Mouse (Mus musculus) liver, embryonic 14.5 days (tissue): ENCODE measurements around the gene Fubp3. TPM values are rescaled to one million over a fixed set of nuclear protein-coding genes. Genes with fewer than 3 reads are reported as not detected.

Source experiments
- ATAC-seq: fragments of 200-750 bp; cut with Nextera tagmentation; 2 replicates; pipeline ENCODE4 v1.8.0; 2017; ENCODE audit warnings: moderate number of reproducible peaks, mild to moderate bottlenecking, moderate library complexity; ENCODE audit not compliant: insufficient read depth
- DNase-seq, 3 experiments: peaks; one replicate each; pipeline ENCODE4 v3.0.0-alpha.2; 2012 to 2013; ENCODE audit warnings: low read depth in 3 of 3, low spot score in 3 of 3
- H3K27ac ChIP-seq: fragments of 300-500 bp; sonication (generic); 2 replicates; pipeline ENCODE4 v1.5.1; 2014; ENCODE audit warnings: moderate library complexity, mild to moderate bottlenecking, control low read depth, inconsistent platforms
- H3K27me3 ChIP-seq: fragments of 300-500 bp; sonication (generic); 2 replicates; pipeline ENCODE4 v1.6.1; 2014; ENCODE audit warnings: mild to moderate bottlenecking, low read length, moderate library complexity; ENCODE audit not compliant: control insufficient read depth, insufficient read depth
- H3K36me3 ChIP-seq: fragments of 300-500 bp; sonication (generic); replicated peaks from 2 replicates; pipeline ENCODE4 v1.6.1; 2014; ENCODE audit warnings: low read depth; ENCODE audit not compliant: control insufficient read depth, insufficient read depth
- H3K4me1 ChIP-seq, 2 experiments: fragments of 200-500 bp in 1 of 2; fragments of 300-500 bp in 1 of 2; sonication (generic) in 1 of 2; replicated peaks; 2 replicates each; pipeline ENCODE4 v1.6.1; 2012 to 2014; ENCODE audit warnings: antibody characterized with exemption in 1 of 2, inconsistent platforms in 1 of 2, low read length in 1 of 2; ENCODE audit not compliant: control insufficient read depth in 2 of 2, insufficient read depth in 2 of 2
- H3K4me2 ChIP-seq: fragments of 300-500 bp; sonication (generic); 2 replicates; pipeline ENCODE4 v1.6.1; 2014; ENCODE audit warnings: low read depth, mild to moderate bottlenecking, control low read depth, moderate library complexity
- H3K4me3 ChIP-seq, 2 experiments: fragments of 200-500 bp in 1 of 2; fragments of 300-500 bp in 1 of 2; sonication (generic) in 1 of 2; 2 replicates each; pipeline ENCODE4 v1.5.1; 2012 to 2014; ENCODE audit warnings: low read depth in 2 of 2, low read length in 2 of 2, mild to moderate bottlenecking in 2 of 2, control low read depth in 1 of 2, inconsistent platforms in 1 of 2, moderate library complexity in 1 of 2; ENCODE audit not compliant: insufficient read depth in 1 of 2
- H3K9ac ChIP-seq: fragments of 300-500 bp; sonication (generic); replicated peaks from 2 replicates; pipeline ENCODE4 v1.6.1; 2014; ENCODE audit warnings: mild to moderate bottlenecking, control low read depth, moderate library complexity
- H3K9me3 ChIP-seq: fragments of 300-500 bp; sonication (generic); 2 replicates; pipeline ENCODE4 v1.6.1; 2016; ENCODE audit warnings: low read length, mixed read lengths; ENCODE audit not compliant: control insufficient read depth
- CTCF ChIP-seq: IDR thresholded peaks from 2 replicates; pipeline ENCODE4 v1.5.1; 2016; ENCODE audit warnings: antibody characterized with exemption, low read depth, control low read depth
- EP300 ChIP-seq: IDR thresholded peaks from 2 replicates; pipeline ENCODE4 v1.6.1; 2016; ENCODE audit warnings: antibody characterized with exemption, low read depth
- WGBS: fragments of 180-500 bp; shearing (Covaris S2); extraction: QIAGEN DNeasy Blood & Tissue Kit; methylation state at CpG from one replicate; pipeline ENCODE4 v1.1.7; 2014; ENCODE audit not compliant: insufficient replicate concordance; 5-methylcytosine and 5-hydroxymethylcytosine counted together
- polyA plus RNA-seq, 2 experiments: library from polyadenylated mRNA; depleted of rRNA in 1 of 2; stranded (reverse) in 1 of 2; unstranded in 1 of 2; fragments of >200 nt; fragmentation: Nextera tagmentation in 1 of 2; extraction: Ambion mirVana in 1 of 2; gene quantifications; 2 replicates each; pipeline versions ENCODE4 v1.2.1 to v1.2.3; 2012 to 2014

Gene Fubp3
- polyA plus RNA-seq, 2 experiments, result 14.0 to 19.0 TPM

- ATAC-seq (no peak), DNase-seq (no peak)
- Histone ChIP-seq H3K4me2 (no peak overlapping the region), H3K4me3 (no peak overlapping the region), H3K9ac (no peak overlapping the region), H3K9me3 (no peaks in the 10 kb centered on the region), H3K27me3 (peaks cover 93% of the 10 kb centered on the region), H3K4me1 (no peaks in the 10 kb centered on the region), H3K36me3 (no peaks in the 10 kb centered on the region), H3K27ac (no peak overlapping the region)
- TF ChIP-seq EP300, result no peak
- TF ChIP-seq CTCF, result no peak
- WGBS, result 1% methylated on average over 35 of the region's 35 CpGs
Measured at GRCm38 (mm10) chr2:31636742-31637141, 64.3 kb downstream of the Fubp3 start.

GRCm38 (mm10) chr2:31637311-31637710, 64.9 kb downstream of the Fubp3 start:
- Histone ChIP-seq H3K27ac (no peak overlapping the region), H3K9ac (no peak overlapping the region), H3K4me3 (no peak overlapping the region), H3K36me3 (no peaks in the 10 kb centered on the region), H3K4me2 (no peak overlapping the region), H3K9me3 (no peaks in the 10 kb centered on the region), H3K27me3 (peaks cover 99% of the 10 kb centered on the region), H3K4me1 (no peaks in the 10 kb centered on the region)
- DNase-seq, result no peak
- TF ChIP-seq CTCF, result no peak
- no peak for TF ChIP-seq EP300
- no peak for ATAC-seq
- 3% methylated on average over 12 of the region's 12 CpGs for WGBS

- no peak for DNase-seq
- no peak for TF ChIP-seq EP300
- peak; percentile 50 for TF ChIP-seq CTCF
- no peaks in the 10 kb centered on the region for H3K9me3 ChIP-seq
- H3K4me1 ChIP-seq, result no peaks in the 10 kb centered on the region
- no peak for ATAC-seq
- no peak overlapping the region for H3K4me3 ChIP-seq
- no peak overlapping the region for H3K27ac ChIP-seq
- peaks cover 100% of the 10 kb centered on the region for H3K27me3 ChIP-seq
- H3K9ac ChIP-seq, result no peak overlapping the region
- WGBS, result under 1% methylated on average over 22 of the region's 22 CpGs
- H3K36me3 ChIP-seq, result no peaks in the 10 kb centered on the region
- no peak overlapping the region for H3K4me2 ChIP-seq
Measured at GRCm38 (mm10) chr2:31637807-31638206, 65.4 kb downstream of the Fubp3 start.

- WGBS, result 5% methylated on average over 33 of the region's 34 CpGs
- Histone ChIP-seq H3K27me3 (peaks cover 100% of the 10 kb centered on the region), H3K27ac (no peak overlapping the region), H3K9ac (no peak overlapping the region), H3K36me3 (no peaks in the 10 kb centered on the region), H3K9me3 (no peaks in the 10 kb centered on the region), H3K4me3 (no peak overlapping the region), H3K4me2 (no peak overlapping the region), H3K4me1 (no peaks in the 10 kb centered on the region)
- TF ChIP-seq EP300 (no peak), CTCF (no peak)
- no peak for DNase-seq
- ATAC-seq, result no peak
Measured at GRCm38 (mm10) chr2:31638581-31639465, 66.4 kb downstream of the Fubp3 start.

GRCm38 (mm10) chr2:31639466-31639760, 67.0 kb downstream of the Fubp3 start:
- H3K4me3 ChIP-seq, result no peak overlapping the region
- no peak overlapping the region for H3K27ac ChIP-seq
- no peaks in the 10 kb centered on the region for H3K36me3 ChIP-seq
- H3K9me3 ChIP-seq, result no peaks in the 10 kb centered on the region
- H3K4me1 ChIP-seq, result no peaks in the 10 kb centered on the region
- no peak overlapping the region for H3K4me2 ChIP-seq
- H3K27me3 ChIP-seq, result peaks cover 99% of the 10 kb centered on the region
- no peak for ATAC-seq
- no peak overlapping the region for H3K9ac ChIP-seq
- no peak for DNase-seq
- TF ChIP-seq EP300 (no peak), CTCF (no peak)
- 2% methylated on average over 12 of the region's 13 CpGs for WGBS
